Mouse (Mus musculus): Measurements from ENCODE around the gene Iqsec2. TPM values are rescaled to one million over a fixed set of nuclear protein-coding genes. Genes with fewer than 3 reads are reported as not detected.
"Not testable (repeated sequence)": the region's sequence is repeated elsewhere in the genome, so short reads cannot be mapped to it uniquely, and the experiment has no call there.

Iqsec2 gene
- total RNA-seq, 1 experiment from 2014 or later = 27.9 TPM

DNA sequence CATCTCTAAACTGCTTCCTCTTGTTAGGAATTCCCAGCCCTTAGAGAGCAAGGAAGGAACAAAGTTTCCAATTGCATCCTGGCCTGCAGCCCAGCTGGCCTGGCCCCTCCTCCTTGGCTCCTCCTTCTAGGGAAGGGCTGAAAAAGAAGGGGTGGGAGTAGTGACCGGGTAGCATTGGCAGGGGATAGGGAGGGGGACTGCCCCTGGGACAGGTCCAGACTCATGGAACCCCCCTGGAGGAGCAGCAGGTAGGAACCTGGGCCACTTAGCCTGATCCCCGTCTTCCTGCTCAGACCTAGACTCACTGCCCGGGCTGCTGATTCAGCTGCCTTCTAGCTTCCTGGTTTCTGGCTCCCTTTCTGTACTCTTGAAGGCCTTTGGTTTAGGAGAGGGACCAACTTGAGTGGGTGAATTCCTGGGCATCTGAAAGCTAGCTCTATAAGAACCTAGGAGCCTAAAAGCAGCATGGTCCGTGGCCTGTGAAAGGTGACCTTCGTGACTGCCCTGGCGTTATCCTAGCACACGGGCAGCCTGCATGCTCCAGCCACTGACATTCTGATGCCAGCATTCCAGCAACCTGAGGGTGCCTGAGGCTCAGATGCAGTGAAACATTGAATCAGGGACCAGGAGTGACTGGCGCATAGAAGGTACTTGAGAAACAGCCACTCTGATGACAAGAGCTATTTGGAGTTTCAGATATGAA lies 34.9 kb downstream of the Iqsec2 start:
- peak; percentile 81 for DNase-seq

DNA sequence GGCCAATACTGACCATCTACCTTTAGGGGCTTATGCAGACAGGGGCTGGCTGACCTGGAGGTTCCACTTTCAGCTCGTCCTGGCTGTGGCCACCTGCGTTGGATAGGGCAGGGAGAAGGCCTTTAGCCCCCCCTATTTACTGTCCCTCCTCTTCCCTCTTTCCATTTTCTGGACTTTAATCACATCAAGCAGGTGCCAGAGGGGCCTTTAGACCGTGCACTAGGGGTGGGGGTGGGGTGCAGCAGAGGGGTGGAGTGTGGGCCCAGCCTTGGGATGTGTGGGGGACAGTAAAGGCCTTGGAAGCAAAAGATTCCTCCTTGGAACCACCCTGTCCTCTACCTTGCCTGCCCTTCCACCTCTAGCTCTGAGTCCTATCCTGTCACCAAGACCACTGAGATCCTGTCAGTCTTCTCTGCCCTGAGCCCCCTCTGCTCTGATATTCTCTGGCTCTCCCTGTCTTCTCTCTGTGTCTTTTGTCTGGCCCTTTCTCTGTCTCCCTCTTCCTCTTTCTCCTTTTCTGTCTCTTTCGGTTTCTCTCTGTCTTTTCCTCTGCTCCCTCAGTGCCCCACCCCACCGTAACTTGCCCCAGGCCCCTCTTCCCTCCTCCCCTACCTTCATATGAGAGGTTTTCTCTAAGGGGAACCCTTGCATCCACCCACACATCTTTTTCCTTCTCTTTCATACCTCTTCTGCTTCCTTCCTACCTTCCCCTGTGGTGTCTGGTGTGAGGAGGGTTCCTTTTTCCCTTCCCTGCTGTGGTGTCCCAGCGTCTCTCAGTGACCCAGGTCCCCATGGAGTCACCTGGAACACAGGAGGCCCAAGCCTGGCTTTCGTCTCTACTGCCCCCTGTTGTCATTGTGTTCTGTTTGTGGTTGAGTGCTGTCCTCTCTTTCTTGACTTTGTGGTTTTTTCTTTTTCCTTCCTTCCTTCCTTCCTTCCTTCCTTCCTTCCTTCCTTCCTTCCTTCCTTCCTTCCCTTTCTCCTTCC lies 35.9 kb downstream of the Iqsec2 start:
- DNase-seq = no peak

DNA sequence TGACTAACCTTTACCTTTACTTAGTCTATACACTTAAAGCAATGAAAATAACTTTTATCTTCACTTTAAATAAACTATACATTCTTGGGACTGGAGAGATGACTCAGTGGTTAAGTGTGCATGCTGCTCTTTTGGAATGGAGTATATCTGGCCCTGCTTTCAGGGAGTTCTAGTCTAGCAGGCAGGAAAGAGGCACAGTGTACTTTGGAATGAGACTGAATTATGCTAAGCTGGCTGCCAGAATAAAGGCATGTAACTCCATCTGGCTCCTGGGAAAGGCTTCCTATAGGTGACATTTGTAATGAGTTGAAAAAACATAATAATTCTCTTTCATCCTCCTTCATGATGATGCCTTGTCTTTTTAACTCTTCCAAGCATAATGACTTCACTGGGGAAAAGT lies 43.1 kb downstream of the Iqsec2 start:
- DNase-seq = no peak

DNA sequence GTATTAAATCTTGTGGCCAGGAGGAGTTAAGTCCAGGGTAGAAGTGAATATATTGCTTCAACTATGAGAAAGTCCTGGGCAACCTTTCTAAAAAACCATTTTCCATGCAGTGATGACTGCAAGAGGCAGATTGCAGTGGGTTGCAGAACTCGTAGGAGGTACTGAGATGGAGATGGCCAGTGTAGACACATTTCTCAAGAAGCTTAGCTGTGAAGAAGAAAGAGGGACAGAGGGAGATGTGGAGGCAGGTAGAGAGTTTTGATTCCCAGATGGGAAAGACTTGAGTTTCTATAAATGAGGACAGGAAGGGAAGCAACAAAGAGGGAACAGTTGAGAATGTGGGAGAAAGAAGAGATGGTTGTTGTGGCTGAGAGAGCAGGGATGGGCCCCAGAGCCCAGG lies 47.2 kb downstream of the Iqsec2 start:
- DNase-seq = no peak

DNA sequence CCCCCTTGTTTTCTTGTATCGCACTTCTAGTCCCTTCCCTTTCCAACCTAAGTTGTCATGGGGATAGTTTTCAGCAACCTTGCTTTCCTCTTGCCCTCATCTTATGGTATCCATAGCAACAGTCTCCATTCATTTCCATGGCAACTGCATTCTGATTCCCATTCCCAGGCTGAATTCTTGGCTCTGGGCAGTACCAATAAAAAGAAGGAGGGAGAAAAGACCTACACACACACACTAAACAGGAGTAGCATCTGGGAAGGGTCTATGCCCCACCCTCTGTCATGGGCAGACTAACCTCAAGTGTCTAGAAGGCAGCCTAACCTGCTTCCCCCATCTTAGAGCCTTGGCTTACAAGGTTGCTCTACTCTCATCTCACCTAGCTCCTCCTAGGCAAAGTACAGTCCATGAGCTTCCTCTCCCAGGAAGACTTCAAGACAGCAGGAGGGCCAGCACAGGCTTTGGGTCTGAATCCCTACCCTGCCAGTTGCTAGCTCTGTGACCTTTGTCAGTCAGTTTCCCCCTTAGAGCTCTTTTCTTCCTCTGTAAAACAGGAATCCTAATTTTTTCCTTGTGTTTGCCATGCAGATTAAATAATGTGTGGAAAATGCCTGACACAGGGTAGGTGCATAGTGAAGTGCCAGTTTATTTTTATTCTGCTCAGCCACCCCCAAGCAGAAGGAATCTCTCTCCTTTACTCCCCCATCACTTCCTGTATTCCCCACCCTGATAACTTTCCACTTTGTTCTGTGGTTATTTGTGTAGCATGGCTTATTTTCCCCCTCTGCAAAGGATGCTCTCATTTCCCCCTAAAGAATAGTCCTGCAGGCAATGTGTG lies 54.0 kb downstream of the Iqsec2 start:
- no peak for DNase-seq

DNA sequence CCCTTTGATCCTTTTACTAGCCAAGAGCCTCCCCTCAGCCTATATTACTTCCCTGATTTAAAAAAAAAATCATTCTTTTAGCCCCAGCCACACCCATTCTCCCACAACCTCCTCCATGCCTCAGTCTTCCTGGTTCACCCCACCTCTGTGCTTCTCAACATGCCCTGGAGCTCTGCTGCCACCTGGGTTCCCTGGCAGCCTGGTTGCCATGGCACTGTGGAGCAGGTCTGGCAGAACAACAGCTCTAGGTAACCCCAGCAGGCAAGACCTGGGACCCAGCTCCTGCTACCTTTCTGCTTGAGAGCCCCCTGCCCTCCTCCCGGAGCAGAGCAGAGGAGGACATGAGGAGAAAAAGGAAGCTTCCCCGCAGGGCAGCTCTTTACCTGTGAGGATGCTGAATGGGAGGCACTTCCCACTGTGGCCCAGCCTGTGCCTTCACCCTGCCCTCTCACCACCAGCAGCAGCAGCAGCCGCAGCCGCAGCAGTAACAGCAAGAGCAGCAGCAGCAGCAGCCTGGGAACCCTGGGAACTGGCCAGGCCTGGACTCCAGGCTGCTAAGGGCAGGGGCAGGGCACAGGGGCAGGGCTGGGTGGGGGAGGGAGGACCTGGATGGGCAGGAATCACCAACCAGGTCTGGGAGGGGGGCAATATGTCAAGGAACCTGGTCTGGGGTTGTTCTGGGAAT lies 57.8 kb downstream of the Iqsec2 start:
- no peak for DNase-seq

DNA sequence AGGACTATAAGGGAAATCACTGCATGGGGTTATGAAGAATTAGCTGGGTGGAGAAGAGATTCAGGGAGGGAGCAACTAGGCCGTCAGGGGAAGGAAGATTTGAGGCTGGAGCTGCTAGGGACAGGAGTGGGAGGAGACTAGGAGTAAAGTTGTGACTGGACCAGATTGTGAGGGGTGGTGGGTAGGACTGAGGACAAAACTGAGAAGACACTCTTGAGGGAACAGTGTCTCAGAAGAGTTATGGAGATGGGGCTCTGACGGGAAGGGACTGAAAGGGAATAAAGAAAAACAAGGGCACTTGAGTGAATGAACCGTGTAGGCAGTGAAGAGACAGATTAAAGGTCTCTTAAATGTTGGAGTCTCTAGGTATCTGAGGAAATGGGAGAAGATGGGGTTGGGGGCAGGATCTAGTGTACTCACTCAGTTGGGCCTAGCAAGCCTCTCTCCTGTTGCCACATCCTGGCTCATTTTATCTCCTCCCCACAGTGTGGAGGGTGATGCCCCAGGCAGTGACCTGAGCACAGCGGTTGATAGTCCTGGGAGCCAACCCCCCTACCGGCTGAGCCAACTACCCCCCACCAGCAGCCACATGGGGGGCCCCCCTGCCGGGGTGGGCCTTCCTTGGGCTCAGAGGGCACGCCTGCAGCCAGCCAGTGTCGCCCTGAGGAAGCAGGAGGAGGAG lies 58.5 kb downstream of the Iqsec2 start:
- DNase-seq = no peak

DNA sequence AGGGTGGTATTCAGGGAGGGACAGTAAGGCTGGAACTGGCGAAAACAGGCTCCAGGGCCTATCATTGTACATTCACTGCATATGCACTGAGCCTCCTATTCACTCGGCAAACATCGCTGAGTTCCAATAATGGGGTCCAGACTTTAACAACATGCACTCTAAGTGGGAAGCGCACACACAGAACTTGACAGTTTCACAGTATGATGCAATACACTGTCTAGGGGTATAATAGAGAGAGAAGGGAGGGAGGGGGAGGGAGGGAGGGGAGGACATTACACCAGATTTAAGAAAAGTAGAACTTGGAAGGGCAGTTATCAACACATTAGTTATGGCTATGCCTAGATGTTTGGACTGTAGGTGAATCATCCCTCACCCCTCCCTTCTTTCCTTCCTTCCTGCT lies 59.2 kb downstream of the Iqsec2 start:
- no peak for DNase-seq

DNA sequence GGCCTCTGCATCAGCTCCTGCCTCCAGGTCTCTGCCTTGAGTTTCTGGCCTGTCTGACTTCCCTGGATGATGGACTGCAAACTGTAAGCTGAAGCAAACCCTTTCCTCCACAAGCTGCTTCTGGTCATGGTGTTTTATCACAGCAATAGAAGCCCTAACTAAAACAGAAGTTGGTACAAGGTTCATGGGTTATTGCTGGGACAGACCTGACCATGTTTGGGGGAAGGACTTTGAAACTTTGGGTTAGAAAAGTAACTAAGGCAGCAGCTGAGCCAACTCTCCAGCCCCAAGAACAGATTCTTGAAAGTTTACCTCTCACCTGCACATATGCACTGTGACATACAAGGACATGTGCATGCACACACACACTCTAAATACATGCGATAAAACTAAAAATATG lies 61.4 kb downstream of the Iqsec2 start:
- DNase-seq = no peak

DNA sequence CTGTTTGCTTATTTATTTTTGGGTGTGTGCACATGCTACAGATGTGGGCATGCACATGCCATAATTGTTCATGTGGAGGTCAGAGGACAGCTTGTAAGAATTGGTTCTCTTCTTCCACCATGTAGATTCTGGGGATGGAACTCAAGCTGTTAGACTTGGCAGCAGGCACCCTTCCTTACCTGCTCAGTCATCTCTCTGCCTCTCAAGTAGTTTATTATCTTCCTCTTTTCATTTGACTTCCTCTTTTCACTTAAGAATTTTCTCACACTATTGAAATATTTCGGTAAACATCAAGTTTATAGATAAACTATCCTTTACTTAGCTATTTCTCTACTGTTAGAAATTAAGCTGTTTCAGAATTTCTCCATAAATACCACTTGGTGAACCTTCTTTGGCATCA lies 70.6 kb downstream of the Iqsec2 start:
- DNase-seq = no peak

DNA sequence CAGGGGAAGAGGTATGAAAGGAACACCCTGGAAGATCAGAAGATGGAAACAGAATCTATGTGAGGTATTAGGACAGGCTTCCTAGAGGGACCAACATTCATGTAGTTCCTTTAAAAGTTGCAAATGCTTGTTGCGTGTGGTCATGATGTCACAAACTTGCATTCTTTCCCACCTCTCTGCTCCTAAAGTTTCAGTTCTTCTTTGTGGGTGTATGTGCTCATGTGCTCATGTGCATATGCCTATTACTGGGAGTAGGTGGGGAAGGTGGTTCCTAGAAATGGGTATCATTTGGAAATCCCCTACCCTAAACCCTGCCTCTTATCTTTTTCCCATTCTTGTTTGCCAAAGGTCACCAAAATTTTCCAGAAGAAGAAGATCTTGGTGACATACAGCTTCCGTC lies 74.5 kb downstream of the Iqsec2 start:
- DNase-seq = no peak

DNA sequence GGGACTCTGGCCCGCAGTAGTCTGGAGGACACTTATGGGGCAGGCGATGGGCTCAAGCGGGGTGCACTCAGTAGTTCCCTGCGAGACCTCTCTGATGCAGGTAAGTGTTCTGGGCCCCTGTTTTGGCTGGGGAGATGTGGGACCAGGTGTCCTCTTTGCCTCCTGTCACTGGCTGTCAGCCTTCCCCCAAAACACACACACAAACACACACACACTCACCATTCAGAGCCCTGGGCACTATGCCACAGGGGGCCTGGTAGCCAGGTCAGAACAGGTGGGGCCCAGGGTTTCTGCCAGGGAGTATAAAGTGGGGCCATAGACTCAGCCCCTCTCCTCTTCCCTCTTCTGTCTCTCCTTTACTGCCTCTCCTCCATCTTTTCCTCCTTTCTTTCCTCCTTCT lies 77.7 kb downstream of the Iqsec2 start:
- DNase-seq = no peak

DNA sequence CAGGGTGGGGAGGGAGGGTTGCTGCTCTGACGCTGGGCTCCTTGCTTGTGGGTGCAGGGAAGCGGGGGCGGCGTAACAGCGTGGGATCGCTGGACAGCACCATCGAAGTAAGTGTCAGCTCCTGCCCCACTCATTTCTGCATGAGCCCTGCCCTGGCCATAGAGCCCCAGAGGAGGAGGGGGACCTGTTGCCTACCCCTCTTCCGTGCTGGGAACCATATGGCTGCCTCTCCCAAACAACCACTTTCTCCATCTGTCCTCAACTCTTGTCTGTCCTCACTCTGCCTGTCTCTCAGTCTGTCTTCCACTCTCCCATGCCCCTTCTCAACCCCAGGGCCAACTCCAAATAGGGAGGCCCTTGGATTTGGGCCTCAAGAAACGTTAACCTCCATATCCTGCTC lies 78.2 kb downstream of the Iqsec2 start:
- DNase-seq = no peak

DNA sequence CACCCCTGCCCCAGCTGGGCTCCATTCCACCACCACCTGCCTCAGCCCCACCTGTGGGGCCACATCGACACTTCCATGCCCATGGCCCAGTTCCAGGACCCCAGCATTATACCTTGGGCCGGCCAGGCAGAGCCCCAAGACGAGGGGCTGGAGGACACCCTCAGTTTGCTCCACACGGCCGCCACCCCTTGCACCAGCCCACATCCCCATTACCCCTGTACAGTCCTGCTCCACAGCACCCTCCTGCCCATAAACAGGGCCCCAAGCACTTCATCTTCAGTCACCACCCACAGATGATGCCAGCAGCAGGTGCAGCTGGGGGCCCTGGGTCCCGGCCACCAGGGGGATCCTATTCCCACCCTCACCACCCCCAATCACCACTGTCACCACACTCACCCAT lies 79.2 kb downstream of the Iqsec2 start:
- no peak for DNase-seq

DNA sequence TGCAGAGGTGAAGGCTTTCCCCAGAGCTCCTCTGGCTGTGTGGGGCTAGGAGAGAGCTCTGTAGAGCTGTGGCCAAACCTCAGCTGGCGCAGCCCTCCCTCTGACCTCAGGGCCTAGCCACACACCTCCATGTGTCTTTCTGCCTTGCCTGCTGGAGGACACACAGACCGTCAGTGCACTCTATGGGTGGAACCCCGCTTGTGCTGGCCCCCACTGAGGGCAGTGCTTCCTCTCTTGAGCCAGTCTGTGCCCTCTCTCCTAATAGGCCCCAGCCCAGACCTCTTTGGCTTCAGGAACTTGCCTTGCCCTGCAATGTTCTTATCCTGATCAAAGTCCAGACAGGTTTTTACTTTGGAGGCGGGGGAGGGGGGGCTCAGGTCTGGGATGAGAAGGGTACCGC lies 80.2 kb downstream of the Iqsec2 start:
- no peak for DNase-seq

DNA sequence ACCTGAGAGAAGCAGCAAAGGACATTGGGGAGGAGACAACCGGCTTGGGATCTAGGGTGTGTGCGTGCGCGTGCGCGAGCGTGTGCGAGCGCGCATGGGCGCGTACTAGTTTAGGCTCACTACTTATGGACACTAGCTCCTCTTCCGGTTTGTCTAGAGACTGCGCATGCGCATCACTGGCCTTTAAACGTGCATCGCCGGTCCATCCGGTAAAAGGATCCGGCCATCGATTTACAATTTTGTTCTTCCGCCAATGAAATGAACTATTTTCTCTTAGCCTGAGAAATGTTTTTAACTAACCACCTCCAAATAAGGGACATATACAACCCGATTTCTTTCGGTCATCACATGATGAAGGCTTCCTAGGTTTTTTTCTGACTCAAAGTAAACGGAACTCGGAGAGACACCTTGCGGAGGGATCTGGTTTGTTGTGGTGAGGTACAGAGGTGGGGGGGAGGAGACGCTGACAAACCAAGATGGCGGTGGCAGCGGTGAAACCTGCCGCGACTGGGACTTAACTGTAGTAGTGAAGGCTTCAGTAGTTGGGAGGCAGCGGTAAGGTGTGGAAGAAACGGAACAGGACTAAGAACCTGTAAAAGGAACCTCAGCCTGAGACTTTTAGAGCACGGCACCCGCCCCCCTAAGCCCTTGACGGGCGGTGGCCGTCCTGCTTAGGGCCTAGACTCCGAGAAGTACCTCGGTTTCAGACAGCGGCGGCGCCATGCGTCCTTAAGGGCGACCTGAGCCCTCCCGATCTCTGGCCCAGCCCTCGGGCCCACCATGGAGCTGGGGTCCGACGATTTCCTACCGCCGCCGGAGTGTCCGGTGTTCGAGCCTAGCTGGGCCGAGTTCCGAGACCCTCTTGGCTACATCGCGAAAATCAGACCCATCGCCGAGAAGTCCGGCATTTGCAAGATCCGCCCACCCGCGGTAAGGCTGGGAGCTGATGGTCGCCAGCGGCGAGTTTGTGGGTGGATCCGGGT lies 89.0 kb downstream of the Iqsec2 start, which contains the start of gene Kdm5c:
Gene Kdm5c, plus strand, starts transcription at position 240 of the 983 bp plus-strand sequence.
- peak; percentile 98 for DNase-seq

DNA sequence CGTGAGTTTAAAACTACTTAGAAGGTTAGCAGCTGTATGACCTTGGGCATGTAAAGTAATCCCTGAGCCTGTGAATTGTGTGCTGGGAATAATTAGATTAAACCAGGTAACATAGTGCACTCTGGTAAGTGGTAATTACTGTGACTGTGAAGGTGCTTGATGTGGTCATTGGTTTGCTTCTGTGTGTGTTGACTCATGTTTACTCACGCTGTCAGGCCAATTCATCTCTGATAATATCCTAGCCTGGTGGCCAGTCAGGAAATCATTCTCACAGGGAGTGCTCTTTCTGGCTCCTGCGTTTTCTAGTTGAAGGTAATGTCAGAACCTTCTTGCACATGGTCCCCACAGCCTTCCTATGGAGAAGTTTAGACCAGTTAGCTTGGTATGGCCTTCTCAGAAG lies 90.1 kb downstream of the Iqsec2 start:
- peak; percentile 34 for DNase-seq

DNA sequence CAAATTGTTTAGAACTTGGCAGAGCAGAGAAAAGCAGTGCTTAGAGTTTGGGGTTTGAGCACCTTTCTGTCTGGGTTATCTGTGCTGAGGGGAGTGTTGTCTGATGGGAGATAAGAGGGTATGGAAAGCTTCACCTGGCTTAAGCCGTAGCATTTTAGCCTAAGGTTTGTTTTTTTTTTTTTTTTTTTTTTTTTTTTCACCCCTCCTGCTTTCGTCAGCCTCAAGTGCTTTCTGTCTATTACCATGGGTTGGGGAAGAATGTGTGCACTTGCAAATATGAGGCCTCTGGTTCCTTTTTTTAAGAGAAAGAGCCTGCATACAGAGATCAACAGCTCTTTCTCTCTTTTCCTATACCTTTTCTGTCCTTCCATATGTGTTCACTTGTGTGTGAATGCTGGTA lies 91.7 kb downstream of the Iqsec2 start:
- no peak for DNase-seq

DNA sequence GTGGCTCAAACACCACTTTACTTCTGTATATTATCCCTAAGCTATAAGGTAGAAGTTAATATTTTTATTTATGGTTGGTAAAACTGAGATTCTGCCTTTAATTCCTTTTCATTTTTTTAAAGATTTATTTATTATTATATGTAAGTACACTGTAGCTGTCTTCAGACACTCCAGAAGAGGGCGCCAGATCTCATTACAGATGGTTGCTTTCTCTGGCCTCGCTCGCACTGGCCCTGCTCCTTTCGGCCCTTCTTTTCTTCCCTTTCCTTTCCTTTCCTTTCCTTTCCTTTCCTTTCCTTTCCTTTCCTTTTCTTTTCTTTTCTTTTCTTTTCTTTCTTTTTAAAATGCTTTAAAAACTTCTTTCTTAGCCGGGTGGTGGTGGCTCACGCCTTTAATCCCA lies 99.1 kb downstream of the Iqsec2 start:
- DNase-seq = not testable (repeated sequence)

All from adrenal gland, postnatal 14 days (tissue).